Mouse (Mus musculus) megakaryocyte, adult 5-6 weeks (primary cell): ENCODE measurements at regions not wholly inside any gene's neighbourhood (a gene's known extent, or its start where the extent isn't known, plus 50 kb on each side); places are given as distances from the start of the nearest gene placed in this dataset.

Source experiments
- ATAC-seq: 2 replicates; pipeline ENCODE4 v1.8.0; 2016; ENCODE audit warnings: mild to moderate bottlenecking, inconsistent platforms; ENCODE audit not compliant: poor library complexity, severe bottlenecking

DNA sequence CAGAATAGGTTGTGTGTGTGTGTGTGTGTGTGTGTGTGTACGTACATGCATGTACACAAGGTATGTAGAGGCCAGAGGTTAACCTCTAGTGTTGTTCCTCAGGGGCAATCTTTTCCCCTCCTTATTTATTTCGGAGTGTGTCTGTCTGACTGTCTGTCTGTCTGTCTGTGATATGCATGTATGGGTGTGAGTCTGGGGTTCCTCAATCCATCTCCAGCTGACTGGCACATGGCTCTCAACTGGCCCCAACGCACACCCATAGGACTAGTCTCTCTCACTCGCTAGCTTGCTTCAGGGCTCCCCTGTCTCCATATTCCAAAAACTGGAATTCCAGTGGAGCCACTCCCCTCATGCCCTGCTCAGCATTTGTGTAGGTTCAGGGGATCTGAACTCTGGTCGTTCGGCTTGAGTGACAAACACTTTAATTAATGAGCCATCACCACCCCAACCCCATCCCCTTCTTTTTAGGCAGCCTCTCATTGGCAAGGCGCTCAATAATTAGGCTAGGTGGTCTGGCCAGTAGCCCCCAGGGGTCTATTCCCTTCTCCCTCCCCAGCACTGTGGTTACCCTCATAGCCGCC lies 200.7 kb upstream of the Klf3 start:
- ATAC-seq = no peak

DNA sequence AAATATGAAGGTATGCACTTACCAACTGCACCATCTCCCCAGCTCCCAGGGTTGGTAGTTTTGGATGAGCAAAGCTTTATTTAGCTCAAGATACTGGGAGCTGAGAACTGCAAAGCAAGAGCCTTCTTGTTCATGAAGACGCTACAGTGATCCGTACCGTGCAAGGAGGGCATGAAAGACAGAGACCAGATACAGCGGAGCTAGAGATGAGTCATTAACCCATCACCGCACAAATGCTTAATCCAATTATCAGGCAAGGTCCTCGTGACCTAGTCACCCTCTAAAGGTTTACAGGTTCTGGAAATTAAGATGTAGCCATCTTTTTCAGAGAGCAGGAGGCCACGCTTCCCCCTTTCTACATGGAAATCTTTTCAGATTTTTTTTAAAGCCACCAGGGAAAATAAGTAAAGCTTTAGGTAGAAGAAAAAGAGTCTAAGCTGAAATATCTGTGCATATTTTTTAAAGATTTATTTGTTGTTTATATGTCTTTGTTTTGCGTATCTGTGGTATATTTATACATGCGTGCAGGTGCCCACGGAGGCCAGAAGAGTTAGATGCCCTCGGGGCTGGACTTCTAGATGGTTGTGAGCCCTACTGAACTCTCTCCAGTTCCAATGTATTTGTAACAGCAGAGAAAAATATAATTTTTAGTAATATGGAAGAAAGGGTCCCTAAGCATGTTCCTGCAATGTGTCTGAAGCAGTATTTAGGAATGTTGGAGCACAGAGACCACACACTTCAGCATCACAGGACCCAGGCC lies 200.0 kb upstream of the Klf3 start:
- no peak for ATAC-seq

DNA sequence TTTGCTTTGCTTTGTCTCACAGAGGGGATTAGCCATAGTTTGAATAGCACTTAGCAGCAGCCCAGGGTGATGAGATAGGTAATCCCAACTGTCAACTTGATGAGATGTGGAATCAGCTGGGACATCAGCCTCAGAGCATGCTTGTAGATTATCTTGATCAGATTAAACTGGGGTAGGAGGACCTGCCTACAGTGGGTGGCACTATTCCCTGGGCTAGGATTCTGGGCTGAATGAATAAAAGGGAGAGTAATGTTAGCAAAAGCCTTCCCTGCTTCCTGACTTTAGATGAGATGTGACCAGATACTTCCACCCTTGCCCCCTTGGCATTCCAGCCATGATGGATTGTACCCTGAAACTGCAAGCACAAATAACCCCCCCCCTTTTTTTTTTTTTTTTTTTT lies 198.0 kb upstream of the Klf3 start:
- no peak for ATAC-seq

DNA sequence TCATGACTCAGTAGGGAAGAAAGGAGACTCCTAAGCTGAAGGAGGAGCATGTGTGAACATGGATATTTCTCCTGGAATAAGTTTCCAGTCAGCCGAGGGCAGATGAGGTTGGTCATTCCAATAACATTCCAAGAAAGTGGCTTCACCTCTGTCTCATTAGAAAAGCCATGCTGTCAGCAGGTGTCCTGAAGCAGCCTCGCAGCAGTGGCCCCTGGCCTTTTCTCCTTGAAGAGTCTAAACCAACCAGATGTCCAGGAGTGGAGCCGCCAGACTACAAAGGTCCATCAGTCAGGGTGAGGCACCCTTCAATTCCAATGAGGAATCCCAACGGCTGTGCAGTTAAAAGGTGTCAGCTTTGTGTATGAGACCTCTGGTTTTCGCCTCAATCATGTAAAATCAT lies 197.2 kb upstream of the Klf3 start:
- no peak for ATAC-seq

DNA sequence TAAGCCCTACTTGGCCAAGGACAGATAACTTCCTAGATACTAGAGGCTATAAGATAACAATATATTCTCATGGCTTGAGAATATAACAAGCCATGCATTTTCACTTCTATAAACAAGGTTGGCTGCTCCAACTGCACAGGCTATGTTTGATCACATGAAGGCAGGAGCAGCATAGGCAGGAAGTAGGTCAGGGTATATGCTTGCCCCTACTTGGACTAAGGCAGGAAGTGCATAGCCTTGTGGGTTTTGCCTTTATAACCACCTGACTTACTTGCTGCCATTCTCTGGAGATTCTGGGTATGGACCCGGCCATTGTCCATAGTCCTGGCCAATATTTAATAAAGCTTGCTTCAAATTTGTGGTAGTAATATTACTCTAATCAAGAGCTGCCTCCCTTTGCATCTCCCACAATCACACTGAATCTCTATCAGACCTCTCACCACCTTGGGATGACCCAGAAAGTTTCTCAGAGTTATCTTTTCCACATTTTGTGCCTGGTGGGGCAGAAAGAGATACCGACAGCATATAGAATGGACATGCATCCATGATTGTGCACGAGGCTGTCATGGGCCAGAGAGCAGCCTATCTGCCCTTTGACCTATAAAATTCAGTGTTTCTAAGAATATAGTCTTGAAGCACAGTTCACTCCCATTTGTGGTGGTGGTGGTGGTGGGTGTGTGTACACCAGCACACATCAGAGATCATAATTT lies 193.7 kb upstream of the Klf3 start:
- no peak for ATAC-seq

DNA sequence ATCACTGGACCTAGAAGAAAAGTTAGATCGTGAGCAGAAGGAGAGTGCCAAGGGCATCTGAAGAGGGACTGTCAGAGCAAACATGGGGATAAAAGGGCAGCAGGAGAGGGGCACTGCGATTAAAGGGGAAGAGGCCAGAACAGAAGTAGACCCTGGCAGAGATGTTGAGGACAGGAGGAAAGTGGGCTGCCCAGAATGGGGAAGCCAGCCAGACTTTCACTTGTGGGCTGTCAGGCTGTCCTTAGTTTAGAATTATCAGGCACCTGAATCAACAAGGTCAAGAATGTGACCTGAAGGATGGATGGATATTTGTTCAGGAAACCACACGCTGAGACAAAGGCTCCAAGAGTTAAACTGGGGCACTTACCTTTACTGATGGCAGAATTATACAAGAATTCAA lies 193.0 kb upstream of the Klf3 start:
- 0 out of 2 replicates have a peak, but pooled peaks have one; percentile 35 for ATAC-seq

DNA sequence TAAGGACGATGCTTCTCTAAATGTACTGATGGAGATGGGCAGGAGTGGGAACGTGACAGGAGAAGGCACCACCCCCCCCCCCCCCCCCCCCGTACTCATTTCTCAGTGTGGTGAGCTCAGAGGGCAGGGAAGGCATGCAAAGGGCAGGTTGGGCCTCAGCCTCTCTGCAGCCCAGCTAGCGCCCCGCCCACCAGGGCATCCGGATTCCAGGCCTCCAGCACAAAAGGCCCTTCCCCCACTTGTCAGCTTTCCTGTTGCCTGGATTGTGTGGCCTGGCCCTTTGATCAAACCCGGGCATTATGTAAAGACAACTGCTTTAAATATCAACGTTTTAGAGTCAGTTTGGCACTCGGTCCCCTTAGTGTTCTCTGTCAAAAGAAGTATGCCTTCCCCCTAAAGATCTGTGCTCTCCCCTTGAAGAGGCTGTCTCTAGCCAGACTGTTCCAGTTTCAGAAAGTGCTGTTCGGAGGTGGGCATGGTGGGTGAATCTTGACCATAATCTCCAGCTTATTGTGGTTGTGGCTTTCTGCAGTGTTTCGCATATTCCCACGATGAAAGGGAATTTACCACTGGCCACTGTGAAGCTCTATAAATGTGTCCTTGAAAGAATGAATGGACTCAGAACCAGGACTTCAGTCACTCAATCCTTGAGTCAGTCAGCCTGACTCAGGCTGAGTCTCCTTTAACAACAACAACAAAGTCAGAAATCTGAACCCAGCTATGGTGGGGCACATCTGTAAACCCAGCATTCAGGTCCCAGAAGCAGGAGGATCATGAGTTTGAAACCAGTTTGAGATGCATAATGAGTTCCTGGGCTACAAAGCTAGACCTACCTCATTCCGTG lies 192.4 kb upstream of the Klf3 start:
- no peak for ATAC-seq

DNA sequence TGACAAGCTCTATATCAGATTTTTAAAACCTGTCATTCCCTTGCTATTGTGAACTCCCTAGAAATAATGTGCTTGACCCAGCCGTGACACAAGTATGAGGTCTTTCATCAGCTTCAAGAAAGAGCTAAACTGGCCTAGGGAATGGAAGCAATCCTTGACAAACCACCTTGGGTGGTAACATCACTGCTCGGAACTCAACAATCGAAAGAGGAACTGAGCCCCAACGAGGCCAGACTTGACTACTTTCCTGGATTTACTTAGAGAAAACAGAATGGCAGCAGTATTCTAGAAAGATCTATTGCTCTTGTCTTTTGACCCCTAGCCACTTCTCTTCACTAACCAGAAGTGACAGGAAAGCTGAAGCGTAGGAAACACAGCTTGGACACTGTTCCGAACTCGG lies 191.2 kb upstream of the Klf3 start:
- ATAC-seq = peak; percentile 77

DNA sequence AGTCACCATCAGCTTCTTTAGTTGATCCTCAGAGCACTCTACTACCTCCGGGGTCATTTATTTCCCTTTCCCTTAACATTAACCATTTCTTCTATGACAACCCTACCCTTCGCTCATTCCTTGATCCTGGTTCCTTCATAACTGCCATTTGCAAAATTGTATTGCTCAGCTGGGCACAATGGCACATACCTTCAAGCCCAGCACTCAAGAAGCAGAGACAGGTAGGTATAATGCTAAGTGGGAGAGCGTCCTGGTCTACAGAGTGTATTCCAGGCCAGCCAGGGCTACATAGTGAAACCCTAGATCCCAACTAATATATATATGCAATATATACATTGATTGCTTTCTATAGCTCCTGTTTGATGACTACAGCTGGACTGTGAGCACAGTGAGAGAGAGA lies 189.5 kb upstream of the Klf3 start:
- ATAC-seq = no peak

DNA sequence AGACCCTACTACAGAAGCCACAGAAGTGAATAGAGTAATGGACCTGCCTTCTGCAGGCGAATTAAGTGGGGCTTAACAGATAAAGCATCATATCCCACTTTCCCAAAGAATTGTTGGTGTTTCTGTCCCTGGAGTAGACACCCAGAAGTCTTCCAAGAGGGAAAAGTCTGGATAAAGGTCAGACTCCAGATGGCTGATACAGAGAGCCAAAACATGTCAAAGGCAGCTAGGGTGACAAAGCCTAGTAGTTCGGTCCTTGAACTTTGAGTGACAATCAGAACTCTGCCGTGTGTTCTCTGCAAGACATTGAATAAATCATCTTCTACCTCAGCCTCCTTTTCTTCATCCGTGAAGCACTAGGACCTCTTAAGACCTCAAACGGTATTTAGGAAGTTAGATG lies 185.1 kb upstream of the Klf3 start:
- ATAC-seq = no peak

DNA sequence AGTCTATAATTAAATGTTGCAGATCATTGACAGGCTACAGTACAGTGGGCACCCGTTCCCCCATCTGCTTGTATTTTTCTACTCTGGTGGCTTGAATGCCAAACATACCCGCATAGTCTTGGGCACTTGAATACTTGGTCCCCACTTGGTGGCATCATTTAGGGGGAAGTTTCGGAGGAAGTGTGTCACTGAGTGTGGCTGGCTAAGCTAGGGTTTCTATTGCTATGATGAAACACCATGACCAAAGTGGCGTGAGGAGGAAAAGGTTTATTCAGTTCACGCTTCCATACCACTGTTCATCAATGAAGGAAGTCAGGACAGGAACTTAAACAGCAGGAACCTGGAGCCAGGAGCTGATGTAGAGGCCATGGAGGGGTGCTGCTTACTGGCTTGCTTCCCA lies 183.4 kb upstream of the Klf3 start:
- peak; percentile 84 for ATAC-seq

DNA sequence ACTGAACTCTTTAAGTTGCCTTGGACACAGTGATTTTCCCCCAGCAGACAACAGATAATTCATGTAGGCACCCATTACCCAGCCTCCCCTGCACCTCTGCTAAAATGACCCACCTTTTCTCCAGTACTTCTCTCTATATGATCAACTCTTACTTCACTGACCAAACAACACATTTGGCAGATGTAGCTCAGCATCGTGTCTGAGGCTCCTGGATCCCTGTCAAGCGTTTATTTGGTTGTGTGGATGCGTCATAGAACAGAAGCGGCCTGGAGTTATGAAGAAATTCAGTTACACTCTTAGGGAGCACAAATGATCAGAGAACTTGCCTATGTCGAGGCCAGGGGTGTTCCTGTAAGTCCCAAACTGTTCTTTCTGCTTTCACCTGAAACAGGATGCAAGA lies 182.5 kb upstream of the Klf3 start:
- no peak for ATAC-seq

DNA sequence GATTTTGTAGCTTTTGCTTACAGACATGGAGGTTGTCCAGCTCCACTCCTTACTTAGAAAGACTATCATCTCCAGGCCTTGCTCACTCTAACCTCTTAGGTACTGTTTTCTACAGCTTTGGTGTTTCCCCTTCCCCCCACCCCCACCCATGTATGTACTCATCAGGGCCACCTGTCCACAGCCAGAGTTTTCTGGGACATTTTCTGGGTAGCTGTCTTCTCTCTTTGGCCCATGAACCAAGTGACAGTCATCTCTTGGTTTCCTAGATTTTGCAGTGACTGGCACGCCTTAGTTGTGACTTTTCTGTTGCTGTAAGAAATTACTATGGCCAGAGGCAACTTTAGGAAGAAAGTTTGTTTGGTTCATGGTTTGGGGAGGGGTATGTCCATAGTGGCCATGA lies 181.8 kb upstream of the Klf3 start:
- ATAC-seq = no peak

DNA sequence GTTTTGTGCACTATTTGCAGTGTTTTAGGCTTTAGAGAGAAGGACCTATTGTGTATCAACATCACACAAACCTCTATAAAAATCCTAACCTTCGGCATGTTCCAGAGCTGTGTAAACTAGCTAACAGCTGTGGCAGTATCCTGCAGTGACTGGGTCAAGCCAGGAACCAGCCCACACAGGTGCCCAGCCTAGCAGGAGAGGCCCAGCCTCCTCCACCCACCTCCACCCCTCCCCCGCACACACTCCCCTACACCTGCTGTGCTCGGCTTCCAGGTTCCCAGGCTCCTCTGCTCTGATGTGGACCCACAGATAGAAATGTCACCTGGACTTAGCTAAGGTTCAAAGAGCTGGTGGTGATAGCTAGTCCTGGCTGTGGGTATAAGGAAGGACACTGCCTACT lies 179.5 kb upstream of the Klf3 start:
- no peak for ATAC-seq

DNA sequence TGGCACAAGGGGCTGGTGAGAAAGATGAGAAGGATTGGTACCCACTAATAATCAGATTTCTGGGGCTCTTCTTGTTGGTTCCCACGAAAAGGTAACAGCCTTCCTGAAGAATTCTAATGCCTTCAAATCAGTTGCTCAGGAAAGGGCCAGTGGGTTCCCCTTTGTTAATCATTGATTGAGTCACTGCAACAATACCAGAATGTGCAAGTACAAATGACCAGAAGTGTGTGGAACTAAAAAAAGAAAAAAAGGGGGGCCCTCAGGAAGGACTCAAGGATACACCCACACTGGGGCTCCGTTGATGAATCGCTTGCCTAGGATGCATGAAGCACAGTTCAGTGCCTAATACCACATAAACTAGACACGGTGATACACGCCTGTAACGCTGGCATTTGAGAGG lies 179.0 kb upstream of the Klf3 start:
- ATAC-seq = no peak

DNA sequence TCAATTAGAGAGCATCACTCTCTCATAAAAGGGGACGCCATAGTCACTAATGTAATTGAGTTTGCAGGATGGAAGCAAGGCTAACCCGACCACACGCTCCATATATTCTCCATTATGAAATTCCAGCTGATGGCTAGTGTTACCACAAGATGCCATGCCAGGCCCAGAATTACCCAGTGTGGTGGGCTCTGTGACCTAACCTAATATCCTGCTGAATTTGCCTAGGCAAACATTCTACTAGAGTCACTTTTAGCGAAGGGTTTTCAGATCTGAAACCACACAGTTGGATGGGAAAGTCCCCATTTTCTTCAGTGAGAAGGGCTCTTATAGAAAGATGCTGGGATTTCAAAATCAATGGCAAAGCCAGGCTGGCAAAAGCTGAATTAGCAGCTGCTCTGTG lies 177.8 kb upstream of the Klf3 start:
- ATAC-seq = no peak

DNA sequence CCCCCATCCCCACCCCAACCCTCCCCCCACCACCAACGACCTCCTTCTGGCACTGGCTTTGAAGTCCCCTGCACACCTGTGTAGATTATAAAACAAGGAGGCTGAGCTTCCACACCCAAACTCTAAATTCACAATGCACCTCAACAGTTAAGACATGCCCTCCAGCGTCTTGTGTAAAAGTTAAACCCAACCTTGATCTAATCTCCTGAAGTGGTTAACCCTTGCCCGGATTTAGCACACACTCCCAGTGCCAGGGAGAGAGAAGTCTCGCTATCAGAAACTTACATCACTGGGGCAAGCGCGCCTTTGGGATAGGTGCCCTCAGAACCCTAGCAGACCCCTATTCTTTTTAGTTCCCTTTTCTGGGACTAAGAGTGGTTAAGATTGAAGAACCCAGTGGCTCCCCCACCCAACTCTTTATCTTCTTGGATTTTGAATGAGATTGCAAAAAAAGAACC lies 177.3 kb upstream of the Klf3 start:
- ATAC-seq = peak; percentile 36

DNA sequence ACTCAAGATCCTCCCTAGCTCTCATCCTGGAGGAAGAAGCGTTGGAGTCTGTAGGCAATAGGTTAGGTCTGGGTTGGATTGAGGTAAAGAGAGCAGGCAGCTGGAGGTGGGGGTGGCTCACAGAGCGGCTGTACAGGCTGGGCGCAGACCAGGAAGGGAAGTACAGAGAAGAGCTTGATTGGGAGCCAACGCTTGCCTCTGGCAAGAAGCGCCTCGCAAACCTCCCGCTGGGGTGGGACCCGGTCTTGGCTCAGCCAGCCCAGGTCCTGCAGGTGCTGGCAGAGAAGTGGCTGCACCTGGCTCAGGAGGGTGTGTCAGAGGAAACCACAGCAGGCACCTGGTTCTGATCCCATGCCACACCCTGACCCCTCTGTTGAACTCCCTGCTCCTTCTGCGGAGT lies 176.8 kb upstream of the Klf3 start:
- ATAC-seq = peak; percentile 66

DNA sequence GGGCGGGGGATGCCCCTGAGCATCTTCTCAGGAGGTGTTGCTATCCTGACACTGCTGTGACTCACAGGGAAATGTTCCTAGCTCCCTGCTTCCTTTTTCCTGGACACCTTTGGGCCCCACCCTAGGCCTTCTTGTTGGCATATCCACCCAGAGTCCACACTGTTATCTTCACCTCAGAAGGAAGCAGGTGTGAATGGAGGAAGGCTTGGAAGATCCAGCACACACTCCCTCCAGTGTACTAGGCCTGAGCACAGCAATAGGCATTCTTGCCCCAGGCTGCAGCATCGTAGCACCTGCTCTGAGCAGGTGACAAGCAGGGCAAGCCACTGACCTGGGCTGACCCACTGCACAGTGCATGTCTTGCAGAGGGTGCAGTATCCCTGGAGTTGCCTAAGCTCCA lies 172.6 kb upstream of the Klf3 start:
- no peak for ATAC-seq

DNA sequence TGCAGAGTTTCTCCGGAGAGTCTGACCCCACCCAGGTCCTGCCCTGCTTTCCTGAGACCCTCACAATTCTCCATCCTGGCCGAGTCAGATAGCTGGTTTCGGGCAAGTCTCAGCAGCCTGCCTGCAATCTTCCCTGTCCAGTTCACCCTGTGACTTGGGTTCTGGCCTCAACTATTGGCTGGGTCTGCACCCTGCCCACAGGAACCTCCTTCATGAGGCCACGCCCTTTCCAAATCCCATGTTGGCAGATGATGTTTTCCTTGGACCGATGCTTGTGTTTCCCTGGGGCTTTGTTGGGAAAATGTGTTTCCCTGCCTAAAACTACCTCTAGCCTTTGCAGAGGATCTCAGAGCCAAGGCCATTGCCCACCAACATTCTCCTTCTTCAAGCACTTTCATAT lies 171.0 kb upstream of the Klf3 start:
- ATAC-seq = no peak

DNA sequence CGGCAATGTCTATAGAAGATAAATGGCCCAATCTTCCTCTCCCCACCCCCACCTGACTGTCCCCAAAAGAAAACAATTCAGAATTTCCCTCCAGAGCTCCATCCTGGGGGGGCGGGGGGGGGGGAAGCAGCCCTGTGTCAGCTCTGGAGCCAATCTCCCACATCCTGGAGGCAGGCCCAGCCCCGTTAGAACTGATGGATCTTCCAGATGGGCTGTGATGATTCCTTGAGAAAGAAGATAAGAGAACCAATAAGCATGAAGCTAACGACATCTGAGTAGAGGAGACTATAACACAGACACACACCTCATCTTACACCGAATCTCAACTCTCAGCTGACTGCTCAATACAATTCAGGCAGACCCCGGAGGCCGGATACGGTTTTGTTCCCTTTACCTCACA lies 169.2 kb upstream of the Klf3 start:
- ATAC-seq = no peak
